Mouse (Mus musculus) brain, embryonic 14.5 days (tissue): ENCODE results near the gene Nek10.

Source experiments
- CTCF ChIP-seq: fragments of 200-500 bp; IDR thresholded peaks from 2 replicates; pipeline ENCODE4 v1.5.1; 2012; ENCODE audit warnings: inconsistent platforms, mild to moderate bottlenecking, moderate library complexity, borderline replicate concordance; ENCODE audit not compliant: insufficient read depth, insufficient read length; ENCODE audit errors: extremely low read depth
- POLR2A ChIP-seq: fragments of 200-500 bp; IDR thresholded peaks from 2 replicates; pipeline ENCODE4 v1.6.1; 2012; ENCODE audit warnings: mild to moderate bottlenecking, inconsistent platforms, borderline replicate concordance; ENCODE audit not compliant: poor library complexity, insufficient read depth, insufficient read length, severe bottlenecking; ENCODE audit errors: extremely low read depth

DNA sequence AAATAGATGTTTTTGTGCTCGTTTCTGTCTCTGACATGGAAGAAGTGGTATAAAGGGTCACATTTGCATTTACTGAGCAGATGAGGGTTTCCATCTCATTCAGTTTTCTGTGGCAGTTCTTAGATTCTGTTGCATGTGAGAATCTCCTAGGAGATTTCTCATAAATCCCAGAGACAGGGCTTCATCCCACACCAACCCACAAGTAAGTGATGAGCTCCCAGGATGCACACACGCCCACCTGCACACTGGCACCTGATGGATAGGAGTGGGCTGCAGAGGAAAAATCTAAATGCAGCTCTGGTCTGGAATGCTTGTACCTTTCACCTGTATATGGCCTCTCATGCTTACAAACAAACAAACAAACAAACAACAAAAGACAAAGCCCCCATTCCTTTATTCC, 258.3 kb downstream of the Nek10 start:
- no peak for TF ChIP-seq CTCF
- TF ChIP-seq POLR2A: no peak
